Mouse (Mus musculus) lung, adult 2 months (tissue): ENCODE results near the gene Trnau1ap. TPM values are rescaled to one million over a fixed set of nuclear protein-coding genes. Genes with fewer than 3 reads are reported as not detected.

Source experiments
- DNase-seq: peaks from one replicate; pipeline ENCODE4 v3.0.0; 2022
- H3K4me1 ChIP-seq: fragments of 200-500 bp; 2 replicates; pipeline ENCODE4 v1.6.1; 2011; ENCODE audit warnings: low read length; ENCODE audit not compliant: control insufficient read depth, insufficient read depth
- H3K4me3 ChIP-seq: fragments of 200-500 bp; replicated peaks from 2 replicates; pipeline ENCODE3; 2011; ENCODE audit warnings: low read depth, mild to moderate bottlenecking, control low read depth, low read length; ENCODE audit errors: extremely low read depth
- CTCF ChIP-seq: fragments of 200-500 bp; IDR thresholded peaks from 2 replicates; pipeline ENCODE4 v1.5.1; 2011; ENCODE audit warnings: mild to moderate bottlenecking, low read length, control low read depth; ENCODE audit not compliant: insufficient read depth
- POLR2A ChIP-seq: fragments of 200-500 bp; IDR thresholded peaks from 2 replicates; pipeline ENCODE4 v1.6.1; 2011; ENCODE audit warnings: low read depth, mild to moderate bottlenecking, control low read depth, low read length, borderline replicate concordance; ENCODE audit errors: extremely low read depth
- WGBS: fragments of 180-500 bp; shearing (Covaris S2); methylation state at CpG from one replicate; pipeline ENCODE4 v1.1.7; 2018; 5-methylcytosine and 5-hydroxymethylcytosine counted together
- polyA plus RNA-seq: library from polyadenylated mRNA; depleted of rRNA; stranded (reverse); fragments of >200 nt; gene quantifications from 2 replicates; pipeline ENCODE4 v1.2.3, GENCODE M21; 2012

The Trnau1ap gene
- polyA plus RNA-seq, 1 experiment: 17.8 TPM

DNA sequence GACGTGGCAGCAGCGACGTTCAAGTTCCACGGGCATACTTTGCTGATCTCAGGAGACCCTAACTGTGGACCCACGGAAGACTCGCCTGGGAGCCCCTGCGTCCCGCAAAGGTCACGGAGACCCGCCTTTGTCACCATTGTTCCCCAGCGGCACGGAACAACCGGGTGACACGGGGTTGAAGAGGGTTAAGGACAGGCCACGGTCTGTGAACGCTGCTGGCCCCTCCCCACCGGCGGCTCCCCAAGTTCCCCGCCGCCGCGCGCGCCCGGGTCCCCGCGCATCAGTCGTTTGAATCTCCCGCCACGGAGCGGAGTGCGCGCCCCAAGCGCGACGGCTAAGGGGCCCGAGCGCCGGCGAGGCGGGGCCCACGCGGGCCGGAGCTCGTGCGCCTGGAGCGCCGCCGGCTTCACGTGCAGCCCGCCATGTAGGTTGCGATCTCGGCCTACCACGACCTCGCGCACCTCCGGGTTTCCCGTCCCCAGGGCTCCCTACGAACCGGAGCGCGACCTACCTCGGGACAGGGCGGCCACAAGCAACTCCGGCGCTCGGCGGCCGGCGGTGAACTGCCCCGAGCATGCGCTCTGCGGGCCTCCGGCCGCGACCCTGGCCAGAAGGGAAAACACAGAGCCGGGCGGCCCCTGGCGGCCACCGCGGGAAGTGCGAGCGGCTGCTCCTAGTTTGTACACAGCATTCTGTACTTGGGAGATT is 16.0 kb upstream of the Trnau1ap start:
- TF ChIP-seq POLR2A: peak; percentile 36; the same call in 1 of the 2 replicates
- TF ChIP-seq CTCF: peak; percentile 67
- under 1% methylated on average over 83 of the region's 83 CpGs for WGBS
- no peaks in the 10 kb centered on the region; the same call in 1 of the 2 replicates for H3K4me1 ChIP-seq
- peak; percentile 96 for DNase-seq
- H3K4me3 ChIP-seq: peak overlapping the region; percentile 88

DNA sequence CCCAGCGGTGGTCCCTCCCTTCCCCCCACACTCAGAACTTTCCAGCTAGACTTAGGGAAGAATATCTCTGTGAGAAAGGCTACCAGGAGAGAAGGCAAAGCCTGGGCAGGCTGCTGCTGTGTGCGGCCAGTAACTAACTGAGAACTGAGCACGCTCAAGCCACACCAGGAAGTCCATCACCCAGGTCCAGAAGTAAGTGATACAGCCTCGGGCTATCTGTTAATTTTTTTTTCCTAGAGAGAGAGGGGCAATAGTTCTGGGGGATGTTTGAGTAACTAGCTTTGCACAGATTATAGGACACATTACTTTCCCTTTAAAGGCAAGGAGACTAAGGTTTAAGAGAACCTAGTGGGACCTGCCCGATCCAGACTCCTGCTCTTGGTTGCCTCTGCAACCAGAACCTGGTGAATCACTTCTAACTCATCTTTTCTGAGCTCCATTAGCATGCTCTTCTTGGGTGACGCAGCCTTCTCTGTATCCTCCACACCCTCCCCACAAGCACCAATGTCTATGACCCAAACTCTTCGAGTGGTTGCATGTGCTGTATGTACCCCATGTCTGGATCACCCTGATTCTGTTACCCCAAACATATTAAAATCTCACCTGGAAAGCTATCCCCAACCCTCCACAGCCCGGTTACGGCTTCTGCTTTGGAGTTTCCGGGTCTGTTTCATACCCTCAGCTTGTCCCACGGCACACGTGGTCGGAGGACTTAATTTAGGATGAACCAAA is 15.2 kb upstream of the Trnau1ap start:
- TF ChIP-seq POLR2A (no peak), CTCF (no peak)
- Histone ChIP-seq H3K4me1 (no peaks in the 10 kb centered on the region; the same call in 1 of the 2 replicates), H3K4me3 (peak overlapping the region; percentile 88)
- no peak for DNase-seq
- 7% methylated on average over 13 of the region's 13 CpGs for WGBS

DNA sequence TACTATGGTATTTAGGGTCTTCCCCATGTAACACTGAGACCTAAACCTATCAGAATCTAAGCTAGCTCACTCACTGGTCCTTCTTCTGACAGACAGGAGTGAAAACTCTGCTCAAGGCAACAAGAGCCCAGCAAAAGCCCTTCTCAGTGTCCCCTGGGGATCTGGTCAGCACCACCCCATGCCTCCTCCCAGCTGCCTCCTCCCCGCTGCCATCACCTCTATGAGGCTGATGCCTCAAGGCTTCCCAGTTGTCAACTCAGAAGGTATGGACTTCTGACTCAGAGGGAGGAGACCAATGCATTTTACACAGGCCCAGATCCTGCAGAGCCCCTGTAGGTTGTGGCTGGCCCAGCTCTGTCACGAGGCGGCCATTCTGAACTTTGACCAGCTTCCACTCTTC is 12.1 kb upstream of the Trnau1ap start:
- no peak overlapping the region for H3K4me3 ChIP-seq
- no peak for DNase-seq
- TF ChIP-seq CTCF (no peak), POLR2A (no peak)
- H3K4me1 ChIP-seq: no peaks in the 10 kb centered on the region; the same call in 1 of the 2 replicates
- 83% methylated on average over 3 of the region's 3 CpGs for WGBS

GRCm38 (mm10) chr4:132338943-132339342 is 9.6 kb upstream of the Trnau1ap start:
- Histone ChIP-seq H3K4me3 (no peak overlapping the region), H3K4me1 (no peaks in the 10 kb centered on the region)
- TF ChIP-seq CTCF (no peak), POLR2A (no peak)
- no peak for DNase-seq
- WGBS: 80% methylated on average over 13 of the region's 13 CpGs

- 79% methylated on average over 6 of the region's 6 CpGs for WGBS
- Histone ChIP-seq H3K4me1 (peaks cover 6% of the 10 kb centered on the region), H3K4me3 (no peak overlapping the region)
- DNase-seq: no peak
- TF ChIP-seq POLR2A: no peak
- TF ChIP-seq CTCF: no peak
Measured at GRCm38 (mm10) chr4:132332880-132333279, 3.5 kb upstream of the Trnau1ap start.

- Histone ChIP-seq H3K4me3 (no peak overlapping the region), H3K4me1 (peaks cover 6% of the 10 kb centered on the region)
- DNase-seq: no peak
- TF ChIP-seq CTCF (no peak), POLR2A (no peak)
- WGBS: 75% methylated on average over 3 of the region's 3 CpGs
Measured at GRCm38 (mm10) chr4:132331960-132332359, 2.6 kb upstream of the Trnau1ap start.

DNA sequence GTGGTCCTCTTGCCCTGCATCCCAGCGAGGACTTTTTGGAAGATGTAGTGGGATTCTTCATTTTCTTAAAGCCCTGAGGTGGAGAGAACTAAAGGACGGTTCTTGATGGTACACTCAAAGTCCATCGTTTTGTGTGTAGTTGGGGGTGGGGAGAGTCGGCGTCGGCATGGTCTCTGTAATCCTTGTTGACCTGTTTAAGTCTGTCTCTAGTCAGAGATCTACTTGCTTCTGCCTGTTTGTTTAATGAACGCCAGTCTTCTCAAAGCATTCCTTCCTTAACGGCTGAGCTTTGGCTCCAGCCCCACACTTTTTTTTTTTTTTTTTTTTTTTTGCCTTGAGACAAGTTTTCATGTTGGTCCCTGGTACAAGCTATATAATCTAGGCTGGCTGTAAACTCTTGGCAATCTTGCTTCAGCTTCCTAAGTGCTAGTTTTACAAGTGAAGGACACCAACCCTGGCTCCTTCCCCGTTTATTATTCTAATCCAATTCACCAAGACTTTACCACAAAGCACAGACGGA is 557 bp upstream of the Trnau1ap start:
- no peak for DNase-seq
- H3K4me1 ChIP-seq: peaks cover 6% of the 10 kb centered on the region
- TF ChIP-seq POLR2A: no peak
- TF ChIP-seq CTCF: no peak
- 8% methylated on average over 10 of the region's 10 CpGs for WGBS
- peak overlapping the region; percentile 54 for H3K4me3 ChIP-seq

- DNase-seq: no peak
- 60% methylated on average over 14 of the region's 14 CpGs for WGBS
- H3K4me3 ChIP-seq: peak overlapping the region; percentile 54
- H3K4me1 ChIP-seq: peaks cover 6% of the 10 kb centered on the region
- TF ChIP-seq CTCF (no peak), POLR2A (no peak)
Measured at GRCm38 (mm10) chr4:132328391-132328982, 851 bp downstream of the Trnau1ap start.

- H3K4me1 ChIP-seq: peaks cover 6% of the 10 kb centered on the region
- no peak for DNase-seq
- WGBS: 74% methylated on average over 5 of the region's 5 CpGs
- TF ChIP-seq CTCF (no peak), POLR2A (no peak)
- H3K4me3 ChIP-seq: no peak overlapping the region
Measured at GRCm38 (mm10) chr4:132326481-132326880, 2.9 kb downstream of the Trnau1ap start.

DNA sequence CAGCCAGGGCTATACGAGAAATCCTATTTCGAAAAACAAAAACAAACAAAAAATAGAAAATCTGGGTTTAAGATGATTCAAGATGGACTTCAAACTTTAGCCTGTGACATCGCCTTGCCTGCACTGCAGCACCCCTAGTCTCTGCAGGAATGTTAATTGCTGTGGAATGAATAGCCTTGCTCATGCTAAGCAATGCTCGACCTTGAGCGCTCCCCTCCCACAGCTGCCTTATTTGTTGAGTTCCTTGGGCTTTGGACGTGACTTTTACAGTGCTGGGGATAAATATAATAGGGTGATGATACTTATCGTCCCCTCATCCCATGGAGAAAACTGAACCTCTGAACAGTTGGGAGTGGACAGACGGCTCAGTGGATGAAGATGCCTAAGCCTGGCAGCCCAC is 13.6 kb downstream of the Trnau1ap start:
- H3K4me3 ChIP-seq: no peak overlapping the region
- no peak for TF ChIP-seq POLR2A
- no peak for TF ChIP-seq CTCF
- no peak for DNase-seq
- H3K4me1 ChIP-seq: no peaks in the 10 kb centered on the region
- 89% methylated on average over 8 of the region's 8 CpGs for WGBS
